Mouse (Mus musculus): Measurements from ENCODE around the gene Gm42791.

The Gm42791 gene

DNA sequence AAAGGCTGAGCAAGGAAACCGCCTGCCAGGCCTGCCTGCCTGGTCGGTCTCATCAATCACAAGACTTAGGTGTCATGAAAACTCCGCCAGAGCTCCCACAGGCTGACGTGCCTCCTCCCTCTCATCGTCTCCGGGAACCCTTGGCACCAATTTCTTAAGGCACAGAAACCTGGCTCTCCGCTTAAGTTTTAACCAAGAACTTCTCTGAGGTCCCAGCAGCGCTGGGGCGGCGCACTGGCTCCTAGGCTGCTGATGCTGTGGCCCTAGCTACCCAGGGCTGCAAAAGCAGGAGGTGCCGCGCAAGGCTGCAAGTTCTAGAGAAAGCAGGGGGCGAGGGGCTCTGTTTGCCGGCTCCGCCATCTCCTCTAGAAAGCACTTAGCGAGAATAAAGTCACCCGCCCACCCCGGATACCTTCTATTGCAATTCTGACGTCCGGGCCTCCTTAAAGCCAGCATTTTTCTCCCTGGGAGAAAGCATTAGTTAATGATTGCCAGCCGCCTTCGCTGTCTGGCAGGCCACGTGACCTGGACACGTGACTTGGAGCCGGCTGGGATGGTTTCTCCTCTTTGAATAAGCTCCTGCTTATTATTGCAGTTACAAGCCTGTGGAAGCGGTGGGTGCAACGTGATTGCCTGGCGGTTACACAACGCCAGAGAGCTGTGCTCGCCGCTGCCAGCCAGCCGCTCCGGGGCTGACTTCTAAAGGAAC lies at the start of gene Gm42791:
Gm42791 (minus strand) TSS at position 442 of the 709 bp plus-strand sequence.
- peak; percentile 96 for DNase-seq

DNA sequence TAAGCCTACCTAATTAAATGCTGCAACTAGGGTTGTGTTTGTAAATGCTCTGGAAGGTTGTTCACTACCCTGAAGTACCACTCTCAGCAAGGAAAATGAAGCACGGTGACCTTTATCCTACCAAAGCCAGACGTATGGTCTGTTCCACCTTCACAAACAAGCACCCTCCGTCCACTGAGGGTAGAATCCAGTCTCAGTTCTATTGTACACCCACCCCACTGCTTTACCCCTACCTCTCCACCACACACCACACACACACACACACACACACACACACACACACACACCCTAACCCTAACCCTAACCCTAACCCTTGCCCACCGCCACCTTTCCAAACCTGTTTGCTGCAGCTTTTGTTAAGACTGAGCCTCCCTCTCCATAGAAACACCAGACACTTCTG lies 49.1 kb upstream of the Gm42791 start:
- no peak for DNase-seq

DNA sequence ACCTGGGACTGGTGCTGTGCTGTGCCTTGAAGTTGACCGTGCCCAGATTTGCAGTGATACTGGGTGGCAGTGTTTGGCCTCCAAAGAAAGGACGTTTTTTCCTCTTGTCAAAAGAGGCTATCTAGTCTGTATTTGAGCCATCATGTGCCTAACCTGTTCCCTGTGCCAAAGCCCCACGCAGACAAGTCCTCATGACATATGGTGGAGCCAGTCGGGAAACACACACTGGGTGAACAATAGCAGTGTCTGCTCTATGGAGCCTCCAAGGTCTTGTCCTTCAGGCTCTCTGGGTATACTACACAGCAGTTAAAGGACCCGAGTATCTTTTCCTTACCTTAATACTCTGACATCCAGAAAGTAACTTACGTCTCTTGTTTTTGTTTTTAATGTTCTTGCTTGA lies 48.3 kb upstream of the Gm42791 start:
- no peak for DNase-seq

DNA sequence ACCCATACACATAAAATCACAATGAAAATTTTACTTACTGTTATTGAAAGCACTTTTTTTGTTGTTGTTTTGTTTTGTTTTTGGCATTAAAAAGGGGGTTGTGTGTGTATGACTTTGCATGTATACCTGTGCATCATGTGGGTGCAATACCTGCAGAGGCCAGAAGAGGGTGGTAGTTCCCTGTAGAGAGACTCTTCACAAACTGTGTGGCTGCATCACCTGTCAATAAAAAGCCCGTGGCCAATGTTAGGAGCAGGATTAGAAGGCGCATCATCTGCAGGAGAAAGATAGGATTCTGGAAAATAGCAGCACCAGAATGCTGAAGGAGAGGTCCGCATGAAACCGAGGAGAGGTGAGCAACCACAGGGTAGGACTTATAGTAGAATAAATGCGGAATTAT lies 44.9 kb upstream of the Gm42791 start:
- peak; percentile 54 for DNase-seq

DNA sequence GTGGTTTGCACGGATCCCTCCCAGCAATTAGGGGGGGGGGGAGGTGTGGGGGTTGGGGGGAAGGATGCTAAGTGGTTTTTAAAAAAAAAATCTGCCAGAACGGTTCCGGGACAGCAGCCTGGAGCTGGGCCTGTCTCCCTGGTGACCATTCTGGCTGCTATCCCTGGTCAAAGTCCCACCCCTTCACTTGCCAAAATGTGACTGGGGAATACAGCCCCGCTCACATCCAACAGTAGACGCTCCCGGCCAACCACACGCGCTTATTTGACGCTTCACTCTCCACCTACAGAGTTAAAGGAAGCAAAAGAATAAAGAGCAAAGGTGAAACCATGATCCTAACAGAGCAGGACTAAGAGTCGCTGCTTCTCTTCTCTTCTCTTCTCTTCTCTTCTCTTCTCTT lies 42.8 kb upstream of the Gm42791 start:
- peak; percentile 78 for DNase-seq

DNA sequence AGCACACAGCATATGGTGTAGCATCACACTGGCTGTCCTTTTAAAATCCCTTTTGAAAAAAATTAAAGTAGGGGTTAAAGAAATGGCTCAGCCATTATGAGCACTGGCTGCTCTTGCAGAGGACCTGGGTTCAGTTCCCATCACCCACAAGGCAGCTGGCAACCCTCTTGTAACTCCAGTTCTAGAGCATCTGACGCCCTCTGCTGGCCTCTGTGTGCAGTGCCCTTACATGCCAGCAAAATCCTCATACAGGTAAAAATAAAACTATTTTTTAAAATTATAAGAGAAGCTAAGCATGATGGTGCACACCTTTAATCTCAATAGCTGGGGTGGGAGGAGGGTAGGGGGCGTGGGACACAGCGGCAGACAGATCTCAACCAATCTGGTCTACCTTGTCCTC lies 42.0 kb upstream of the Gm42791 start:
- no peak for DNase-seq

DNA sequence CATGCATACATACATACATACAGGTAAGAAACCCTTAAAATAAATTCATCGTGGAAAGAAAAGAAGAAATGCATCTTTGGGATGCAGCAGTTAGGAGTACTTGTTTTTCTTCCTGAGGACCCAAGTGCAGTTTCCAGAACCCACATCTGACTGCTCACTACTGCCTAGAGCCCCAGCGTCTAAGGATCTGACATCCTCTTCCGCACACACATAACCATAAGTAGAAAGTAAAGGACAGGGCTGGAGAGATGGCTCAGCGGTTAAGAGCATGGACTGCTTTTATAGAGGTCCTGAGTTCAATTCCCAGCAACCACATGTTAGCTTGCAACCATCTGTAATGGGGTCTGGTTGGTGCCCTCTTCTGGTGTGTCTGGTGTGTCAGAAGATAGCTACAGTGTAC lies 37.5 kb upstream of the Gm42791 start:
- DNase-seq, result no peak

DNA sequence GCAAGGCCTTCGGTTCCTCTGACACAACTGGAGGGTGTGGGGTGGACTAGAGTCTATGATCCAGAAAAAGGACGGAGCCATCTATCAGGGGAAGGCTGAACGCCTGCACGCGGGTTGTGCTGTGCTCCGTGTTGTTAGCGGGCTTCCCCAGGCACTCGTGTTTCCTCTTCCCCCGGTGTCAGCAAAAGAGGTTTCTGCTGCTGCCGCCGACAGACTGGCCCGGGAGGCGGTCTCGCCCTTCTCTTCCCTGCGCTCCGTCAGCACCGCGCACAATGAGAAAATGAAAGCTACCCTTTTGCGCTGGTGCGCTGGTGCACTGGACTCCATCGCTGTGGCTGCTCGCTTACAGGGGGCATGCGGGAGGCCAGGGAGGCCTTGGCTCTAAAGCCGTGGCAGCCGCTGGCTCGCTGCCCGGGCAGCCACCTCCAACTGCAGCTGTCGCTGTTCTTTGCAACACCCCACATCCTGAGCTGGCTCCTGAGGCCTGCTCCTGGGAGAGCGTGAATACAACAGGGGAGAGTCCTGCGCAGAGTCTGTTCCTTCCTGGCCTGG lies 36.3 kb upstream of the Gm42791 start:
- DNase-seq, result peak; percentile 83

DNA sequence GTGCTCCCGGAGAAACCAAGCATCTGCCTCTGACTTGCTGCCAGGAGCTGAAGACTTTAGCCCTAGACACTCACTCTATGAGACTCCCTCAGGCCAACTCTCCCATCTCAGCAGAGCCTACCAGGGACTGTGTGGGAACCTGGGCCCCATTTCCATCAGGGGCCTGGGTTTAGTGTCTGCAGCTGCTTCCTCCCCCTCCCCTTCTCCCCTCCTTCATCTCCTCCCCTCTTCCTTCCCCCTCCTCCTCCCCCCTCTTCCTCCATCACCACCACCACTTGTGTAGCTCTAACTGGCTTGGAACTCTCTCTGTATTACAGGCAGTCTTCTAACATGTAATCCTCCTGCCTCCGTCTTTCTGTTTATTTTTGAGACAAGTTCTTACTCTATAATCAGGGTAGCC lies 35.2 kb upstream of the Gm42791 start:
- no peak for DNase-seq

DNA sequence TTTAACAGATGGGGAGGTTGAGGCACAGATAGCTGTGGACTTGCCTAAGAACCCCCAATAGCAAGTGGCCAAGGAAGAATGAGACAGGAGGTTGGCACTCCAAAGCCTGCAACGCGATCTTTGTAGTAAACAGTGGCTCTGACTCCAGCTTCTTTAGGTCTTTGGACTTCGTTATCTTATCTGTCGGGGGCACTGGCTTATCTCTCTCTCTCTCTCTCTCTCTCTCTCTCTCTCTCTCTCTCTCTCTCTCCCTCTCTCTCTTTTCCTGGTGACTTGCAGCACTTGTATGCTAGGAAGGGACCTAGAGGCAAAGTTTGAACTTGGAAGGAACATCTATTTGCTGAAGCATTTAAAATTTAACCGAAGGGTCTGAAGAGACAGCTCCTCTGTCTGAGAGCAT lies 33.4 kb upstream of the Gm42791 start:
- no peak for DNase-seq

DNA sequence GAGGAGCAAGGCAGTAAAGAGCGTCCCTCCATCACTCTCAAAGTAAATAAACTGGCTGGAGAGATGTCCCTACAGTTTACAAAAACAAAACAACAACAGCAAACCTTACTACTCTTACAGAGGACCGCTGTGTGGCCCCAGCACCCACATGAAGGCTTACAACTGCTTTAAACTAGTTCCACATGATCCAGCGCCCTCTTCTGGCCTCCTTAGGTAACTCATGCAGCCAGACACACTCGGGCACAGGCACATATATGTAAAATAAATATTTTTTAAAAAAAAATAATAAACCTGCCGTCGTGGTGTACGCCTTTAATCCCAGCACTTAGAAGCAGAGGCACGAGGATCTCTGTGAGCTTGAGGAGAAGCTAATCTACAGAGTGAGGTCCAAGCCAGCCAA lies 32.4 kb upstream of the Gm42791 start:
- DNase-seq, result no peak

DNA sequence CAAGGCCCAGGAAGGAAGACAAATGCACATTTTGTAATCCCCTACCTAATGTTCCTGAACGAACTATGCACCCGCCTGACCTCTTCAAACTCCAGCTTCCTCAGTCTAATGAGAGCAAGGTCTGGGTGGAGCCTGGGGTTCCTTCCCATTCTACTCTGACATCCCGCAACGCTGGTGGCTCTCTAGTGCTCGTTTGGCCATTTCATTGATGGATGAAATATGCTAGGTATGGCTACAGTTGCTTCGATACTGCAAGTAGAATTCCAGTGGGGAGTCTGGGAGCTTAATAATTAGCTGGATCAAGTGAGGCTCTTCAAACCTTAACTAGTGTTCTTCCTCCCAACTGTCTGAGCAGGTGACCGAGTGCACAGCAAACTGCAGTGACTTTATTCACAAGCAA lies 26.2 kb upstream of the Gm42791 start:
- DNase-seq, result no peak

DNA sequence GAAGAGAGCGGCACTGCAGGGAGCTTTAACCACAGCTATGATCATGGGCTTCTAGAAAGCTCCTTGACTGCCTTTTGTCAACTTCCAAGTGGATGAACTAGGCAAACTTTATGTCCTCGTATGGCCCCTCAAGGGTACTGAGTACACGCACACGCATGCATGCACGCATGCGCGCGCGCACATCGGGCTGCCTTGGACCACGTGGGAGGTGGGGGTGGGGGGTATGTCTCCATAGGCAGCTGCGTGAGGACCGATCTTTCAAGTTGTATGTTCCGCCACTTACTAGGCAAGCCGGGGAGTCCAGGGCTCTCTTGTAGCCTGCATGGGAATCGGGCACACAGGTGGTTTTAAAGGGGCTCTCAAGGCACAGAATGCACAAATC lies 25.7 kb upstream of the Gm42791 start:
- DNase-seq, result no peak

DNA sequence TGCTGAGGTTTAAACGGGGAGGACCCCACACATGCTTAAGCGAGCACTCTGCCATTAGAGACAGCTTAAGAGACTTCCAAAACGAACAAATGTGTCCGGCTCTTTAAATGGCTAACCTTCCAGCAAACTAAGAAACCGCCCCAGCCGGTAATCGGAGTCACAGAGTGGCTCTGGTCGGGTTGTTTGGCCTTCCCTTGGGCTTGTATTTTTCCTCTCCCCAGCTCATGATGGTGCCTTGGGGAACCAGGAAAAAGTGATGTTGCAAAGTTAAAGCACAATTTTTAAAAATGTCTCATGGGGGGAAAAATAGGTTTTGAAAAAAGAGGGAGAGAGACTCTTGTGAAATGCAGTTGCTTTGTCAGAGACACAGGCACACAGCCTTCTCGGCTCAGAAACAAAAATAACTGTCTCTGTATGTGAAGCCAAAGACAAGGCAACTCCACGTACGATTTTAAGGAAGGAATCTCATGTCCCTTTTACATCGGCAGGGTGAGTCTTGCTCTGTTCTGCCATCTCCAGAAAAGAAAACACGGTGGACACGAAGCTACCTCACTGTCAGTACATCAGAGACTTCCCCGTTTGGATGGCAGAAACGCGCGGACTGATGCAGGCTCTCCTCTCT lies 25.2 kb upstream of the Gm42791 start:
- DNase-seq, result peak; percentile 36

DNA sequence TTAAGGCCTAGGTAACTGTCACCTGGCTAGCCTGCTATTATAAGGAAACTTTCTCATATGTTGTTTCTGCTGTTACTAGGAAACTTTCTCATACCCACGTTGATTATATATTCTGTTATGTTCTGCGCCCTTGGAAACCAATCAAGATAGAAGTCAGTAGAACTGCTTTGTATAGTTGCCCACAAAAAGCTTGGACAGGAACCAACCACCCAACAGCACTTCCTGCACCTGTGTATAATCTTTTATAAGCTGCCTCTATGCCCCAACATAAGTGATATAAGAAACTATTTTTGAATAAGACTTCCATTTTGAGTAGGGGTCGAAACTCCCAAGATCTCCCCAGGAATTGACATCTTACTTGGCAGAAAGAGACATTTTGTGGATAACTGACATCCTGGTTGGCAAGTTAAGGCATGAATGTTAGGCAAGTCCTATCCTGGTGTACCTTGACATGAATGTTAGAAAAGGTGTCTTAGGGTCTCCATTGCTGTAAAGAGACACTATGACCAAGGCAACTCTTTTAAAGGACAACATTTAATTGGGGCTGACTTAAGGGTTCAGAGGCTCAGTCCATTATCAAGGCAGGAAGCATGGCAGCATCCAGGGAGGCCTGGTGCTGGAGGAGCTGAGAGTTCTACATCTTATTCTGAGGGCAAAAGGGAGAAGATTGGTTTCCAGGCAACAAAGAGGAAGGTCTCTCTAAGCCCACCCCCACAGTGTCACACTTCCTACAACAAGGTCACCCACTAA lies 22.9 kb upstream of the Gm42791 start:
- no peak for DNase-seq

DNA sequence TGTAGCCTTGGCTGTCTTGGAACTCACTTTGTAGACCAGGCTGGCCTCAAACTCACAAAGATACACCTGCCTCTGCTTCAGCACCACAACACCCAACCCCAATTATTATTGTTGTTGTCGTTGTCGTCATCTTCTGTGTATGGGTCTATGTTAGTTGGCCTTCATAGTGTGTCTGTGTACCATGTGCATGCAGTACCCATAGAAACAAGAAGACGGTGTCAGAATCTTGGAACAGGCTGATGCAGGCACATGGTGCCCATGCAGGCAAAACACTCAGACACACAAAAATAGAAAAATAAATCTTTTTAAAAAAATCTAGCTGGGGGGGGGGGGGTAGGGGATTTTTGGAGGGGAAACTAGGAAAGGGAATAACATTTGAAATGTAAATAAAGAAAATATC lies 22.2 kb upstream of the Gm42791 start:
- DNase-seq, result no peak

DNA sequence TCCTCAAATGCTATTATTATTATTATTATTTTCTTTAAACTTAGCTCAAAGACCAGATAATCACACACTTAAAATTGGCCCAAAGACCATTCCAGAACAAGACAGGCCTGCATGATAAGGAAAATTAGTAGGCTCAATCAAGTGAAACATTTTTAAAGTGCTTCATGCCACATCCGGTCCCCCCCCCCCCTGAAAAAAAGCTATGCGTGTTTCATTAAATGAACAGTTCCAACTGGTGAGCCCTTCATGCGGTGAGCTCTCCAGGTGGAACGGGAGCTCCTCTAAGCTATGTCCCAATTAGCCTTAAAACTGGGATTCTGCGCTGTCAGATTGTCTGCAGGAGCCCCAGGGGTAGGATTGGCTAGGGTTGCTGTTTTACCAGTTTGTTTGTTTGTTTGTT lies 21.3 kb upstream of the Gm42791 start:
- no peak for DNase-seq

DNA sequence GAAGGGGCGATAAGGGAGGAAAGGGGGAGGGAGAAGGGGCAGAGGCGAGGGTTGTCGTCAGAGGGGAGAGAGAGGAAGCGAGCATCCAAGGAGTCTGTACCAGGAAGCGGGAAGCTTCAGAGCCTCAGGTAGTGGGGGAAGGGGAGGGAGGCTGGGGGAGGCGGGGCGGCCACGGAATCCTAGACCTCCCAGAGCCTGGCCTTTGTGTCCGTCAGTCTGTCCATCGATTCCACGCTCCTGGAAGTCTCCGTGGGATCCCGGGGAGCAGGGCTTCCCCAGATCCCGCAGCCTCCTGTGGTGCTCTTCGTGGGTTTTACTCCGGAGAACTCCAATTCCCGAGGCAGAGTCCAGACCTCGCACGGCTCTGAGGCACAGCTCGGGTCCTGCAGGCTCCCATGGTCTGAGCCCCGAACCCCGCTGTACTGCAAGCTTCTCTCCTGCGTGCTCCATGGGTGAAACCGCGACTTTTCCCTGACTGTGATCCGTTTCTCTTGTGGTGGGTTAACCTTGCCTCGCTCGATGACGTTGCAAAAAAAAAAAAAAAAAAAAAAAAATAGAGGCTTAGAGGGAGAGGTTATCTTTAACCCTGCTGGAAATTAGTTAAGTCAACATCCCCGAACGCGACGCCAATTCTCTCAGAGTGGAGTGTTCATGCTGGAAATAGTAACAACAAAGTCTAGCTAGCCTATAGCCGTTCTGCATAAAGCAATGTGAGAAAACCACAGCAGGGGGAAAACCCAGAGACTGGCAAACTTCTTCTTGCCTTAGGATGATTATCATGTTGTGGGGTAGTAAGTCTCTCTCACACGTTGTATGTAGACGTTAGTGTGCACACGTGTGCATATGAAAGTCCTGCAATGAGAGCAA lies 20.6 kb upstream of the Gm42791 start:
- DNase-seq, result peak; percentile 55

DNA sequence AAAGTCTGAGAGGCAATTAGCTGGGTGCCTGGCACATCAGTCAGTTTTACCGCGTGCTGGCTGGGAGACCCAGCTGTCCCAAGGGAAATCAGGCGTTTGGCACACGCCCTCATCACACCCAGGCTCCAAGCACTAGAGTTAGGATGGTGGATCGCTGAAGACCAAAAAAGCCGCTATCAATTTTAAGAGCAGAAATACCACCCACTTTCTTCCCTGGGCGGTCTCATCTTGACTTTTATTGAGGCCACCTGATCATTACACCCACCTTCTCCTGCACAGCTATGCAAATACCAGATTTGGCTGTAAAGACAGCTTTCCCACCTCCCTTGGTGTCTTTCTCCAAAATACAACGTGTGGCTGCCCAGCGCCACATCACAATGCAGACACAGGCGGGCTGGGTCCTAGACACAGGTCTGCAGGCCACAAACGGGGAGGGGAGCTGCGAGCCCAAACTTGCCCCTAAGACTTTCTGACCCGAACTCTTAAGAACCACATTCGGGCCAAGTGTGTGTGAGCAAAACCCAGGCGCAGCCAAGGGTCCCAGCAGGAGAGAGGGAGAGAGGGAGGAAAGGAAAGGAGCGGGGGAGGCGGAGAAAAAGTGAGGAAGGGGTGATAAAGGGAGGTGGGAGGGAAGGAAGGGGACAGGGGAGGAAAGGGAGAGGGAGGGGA lies 19.8 kb upstream of the Gm42791 start:
- no peak for DNase-seq

DNA sequence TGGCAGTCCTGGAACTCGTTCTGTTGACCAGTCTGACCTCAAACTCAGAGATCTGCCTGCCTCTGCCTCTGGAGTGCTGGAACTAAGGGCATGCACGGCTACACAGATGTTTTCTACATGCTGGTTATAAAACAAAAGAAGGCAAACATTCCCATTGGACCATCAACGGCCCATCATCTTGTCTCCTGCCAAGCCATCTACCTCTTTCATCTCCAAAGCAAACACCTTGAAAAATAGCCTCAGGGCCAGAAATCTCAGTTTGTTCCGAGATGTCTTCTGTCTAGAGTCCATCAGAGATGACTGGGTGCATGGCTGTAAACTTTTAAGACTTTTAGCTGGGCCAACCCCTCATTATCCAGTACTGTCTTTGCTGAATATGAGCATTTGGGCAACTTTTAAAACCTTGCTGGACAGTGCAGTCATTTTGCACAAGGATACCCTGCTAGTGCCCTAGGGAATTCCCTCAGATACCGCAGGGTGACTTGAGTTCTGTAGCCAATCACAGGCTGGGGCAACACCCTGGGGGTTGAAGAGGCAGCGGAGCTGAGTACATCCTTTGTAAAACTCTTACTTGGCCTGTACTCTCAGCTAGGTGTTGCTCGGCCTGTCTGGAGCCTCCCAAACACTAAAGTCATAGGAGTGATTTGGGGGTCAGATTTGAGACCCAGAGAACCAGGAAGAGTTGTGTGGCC lies 19.0 kb upstream of the Gm42791 start:
- no peak for DNase-seq

DNA sequence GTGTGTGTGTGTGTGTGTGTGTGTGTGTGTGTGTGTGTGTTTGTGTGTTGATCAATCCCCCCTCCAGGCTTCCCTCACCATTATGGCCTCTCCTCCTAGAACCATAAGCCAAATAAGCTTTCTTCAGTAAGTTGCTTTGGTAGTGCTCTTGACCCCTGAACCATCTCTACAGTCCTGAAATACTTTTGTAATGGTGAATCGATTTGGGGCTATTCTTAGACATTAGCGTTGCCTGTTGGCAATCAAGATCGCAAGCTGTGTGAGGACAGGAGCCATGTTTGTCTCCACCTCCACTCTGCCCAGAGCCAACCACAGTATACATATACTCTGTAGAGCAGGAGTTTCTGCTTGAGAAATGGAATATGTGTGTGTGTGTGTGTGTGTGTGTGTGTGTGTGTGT lies 14.2 kb upstream of the Gm42791 start:
- no peak for DNase-seq

DNA sequence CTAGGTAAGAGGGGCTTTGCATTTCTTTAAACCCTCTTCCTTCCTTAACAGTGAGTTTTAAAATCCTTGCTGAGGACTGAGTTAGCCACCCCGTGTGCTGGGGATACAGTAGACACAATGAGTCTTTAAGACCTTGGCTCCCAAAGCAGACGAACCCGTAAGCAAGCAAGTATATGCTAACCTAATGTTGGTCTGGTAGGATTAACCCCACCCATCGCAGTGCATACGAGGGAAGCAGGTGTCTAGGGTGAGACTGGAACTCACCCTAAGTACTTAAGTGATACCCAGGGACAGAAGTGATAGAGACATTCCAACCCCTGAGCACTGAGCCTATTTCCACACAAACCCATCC lies 12.3 kb upstream of the Gm42791 start:
- no peak for DNase-seq
